Mouse (Mus musculus): ENCODE results near the gene Nppb. TPM values are rescaled to one million over a fixed set of nuclear protein-coding genes. Genes with fewer than 3 reads are reported as not detected.

Nppb gene
- total and polyA plus RNA-seq, 2 experiments from 2014 or later, result 473 to 831 TPM

- TF ChIP-seq CTCF (IDR thresholded peaks at IDR 0.05; ENCODE audit: low read depth) (no peak), EP300 (IDR thresholded peaks at IDR 0.05; ENCODE audit: low read depth) (no peak)
- ATAC-seq (ENCODE audit: insufficient read depth, low read depth) (no peak), DNase-seq (ENCODE audit: low spot score) (no peak)
- H3K36me3 ChIP-seq (replicated peaks; ENCODE audit: control insufficient read depth, insufficient read depth, low read length), result no peaks in the 10 kb centered on the region
- 76% methylated on average over 4 of the region's 4 CpGs for WGBS
- H3K4me2 ChIP-seq (ENCODE audit: low read depth, low read length), result no peak overlapping the region
- no peak overlapping the region for H3K9ac ChIP-seq (replicated peaks; ENCODE audit: low read depth, low read length)
- H3K4me3 ChIP-seq (ENCODE audit: low read depth, low read length), result no peak overlapping the region
- H3K9me3 ChIP-seq (replicated peaks; ENCODE audit: control insufficient read depth, low read length), result 0 out of 2 replicates have a peak, but pooled peaks cover 3% of the 10 kb centered on the region
- no peaks in the 10 kb centered on the region for H3K27me3 ChIP-seq (ENCODE audit: control insufficient read depth, insufficient read depth, low read length)
- H3K4me1 ChIP-seq (ENCODE audit: control insufficient read depth, insufficient read depth), result peaks cover 7% of the 10 kb centered on the region
- H3K27ac ChIP-seq (ENCODE audit: low read depth), result no peak overlapping the region
Observed at GRCm38 (mm10) chr4:147977726-147978125, 7.9 kb upstream of the Nppb start.

- peaks cover 7% of the 10 kb centered on the region for H3K4me1 ChIP-seq (ENCODE audit: control insufficient read depth, insufficient read depth)
- ATAC-seq (ENCODE audit: insufficient read depth, low read depth) (no peak), DNase-seq (ENCODE audit: low spot score) (no peak)
- no peak overlapping the region for H3K4me3 ChIP-seq (ENCODE audit: low read depth, low read length)
- no peak overlapping the region for H3K4me2 ChIP-seq (ENCODE audit: low read depth, low read length)
- H3K27ac ChIP-seq (ENCODE audit: low read depth), result peak overlapping the region; percentile 83; the same call in 1 of the 2 replicates
- H3K9ac ChIP-seq (replicated peaks; ENCODE audit: low read depth, low read length), result no peak overlapping the region
- no peak for TF ChIP-seq EP300 (IDR thresholded peaks at IDR 0.05; ENCODE audit: low read depth)
- no peak for TF ChIP-seq CTCF (IDR thresholded peaks at IDR 0.05; ENCODE audit: low read depth)
- 0 out of 2 replicates have a peak, but pooled peaks cover 3% of the 10 kb centered on the region for H3K9me3 ChIP-seq (replicated peaks; ENCODE audit: control insufficient read depth, low read length)
- H3K27me3 ChIP-seq (ENCODE audit: control insufficient read depth, insufficient read depth, low read length), result no peaks in the 10 kb centered on the region
- 87% methylated on average over 6 of the region's 6 CpGs for WGBS
- H3K36me3 ChIP-seq (replicated peaks; ENCODE audit: control insufficient read depth, insufficient read depth, low read length), result no peaks in the 10 kb centered on the region
Observed at GRCm38 (mm10) chr4:147978391-147978790, 7.2 kb upstream of the Nppb start.

GRCm38 (mm10) chr4:147979441-147979860 lies 6.1 kb upstream of the Nppb start:
- Histone ChIP-seq H3K27ac (ENCODE audit: low read depth) (peak overlapping the region; percentile 83), H3K9ac (replicated peaks; ENCODE audit: low read depth, low read length) (no peak overlapping the region), H3K4me2 (ENCODE audit: low read depth, low read length) (no peak overlapping the region), H3K27me3 (ENCODE audit: control insufficient read depth, insufficient read depth, low read length) (no peaks in the 10 kb centered on the region), H3K4me3 (ENCODE audit: low read depth, low read length) (no peak overlapping the region), H3K36me3 (replicated peaks; ENCODE audit: control insufficient read depth, insufficient read depth, low read length) (no peaks in the 10 kb centered on the region), H3K9me3 (replicated peaks; ENCODE audit: control insufficient read depth, low read length) (0 out of 2 replicates have a peak, but pooled peaks cover 3% of the 10 kb centered on the region), H3K4me1 (ENCODE audit: control insufficient read depth, insufficient read depth) (peaks cover 7% of the 10 kb centered on the region)
- TF ChIP-seq EP300 (IDR thresholded peaks at IDR 0.05; ENCODE audit: low read depth) (peak; percentile 98), CTCF (IDR thresholded peaks at IDR 0.05; ENCODE audit: low read depth) (no peak)
- 28% methylated on average over 7 of the region's 7 CpGs for WGBS
- DNase-seq (ENCODE audit: low spot score) (peak; percentile 89), ATAC-seq (ENCODE audit: insufficient read depth, low read depth) (peak; percentile 94)

GRCm38 (mm10) chr4:147993571-147994095 lies 8.0 kb downstream of the Nppb start:
- Histone ChIP-seq H3K4me2 (ENCODE audit: low read depth, low read length) (no peak overlapping the region), H3K9ac (replicated peaks; ENCODE audit: low read depth, low read length) (no peak overlapping the region), H3K4me1 (ENCODE audit: control insufficient read depth, insufficient read depth) (0 out of 2 replicates have a peak, but pooled peaks cover under 1% of the 10 kb centered on the region), H3K9me3 (replicated peaks; ENCODE audit: control insufficient read depth, low read length) (no peaks in the 10 kb centered on the region), H3K36me3 (replicated peaks; ENCODE audit: control insufficient read depth, insufficient read depth, low read length) (no peaks in the 10 kb centered on the region), H3K27ac (ENCODE audit: low read depth) (no peak overlapping the region), H3K4me3 (ENCODE audit: low read depth, low read length) (no peak overlapping the region), H3K27me3 (ENCODE audit: control insufficient read depth, insufficient read depth, low read length) (no peaks in the 10 kb centered on the region)
- TF ChIP-seq CTCF (IDR thresholded peaks at IDR 0.05; ENCODE audit: low read depth) (no peak), EP300 (IDR thresholded peaks at IDR 0.05; ENCODE audit: low read depth) (no peak)
- 65% methylated on average over 7 of the region's 7 CpGs for WGBS
- ATAC-seq (ENCODE audit: insufficient read depth, low read depth) (no peak), DNase-seq (ENCODE audit: low spot score) (no peak)

- no peak for ATAC-seq (ENCODE audit: insufficient read depth, low read depth)
- H3K9ac ChIP-seq (replicated peaks; ENCODE audit: low read depth, low read length), result no peak overlapping the region
- peaks cover 16% of the 10 kb centered on the region for H3K4me1 ChIP-seq (ENCODE audit: control insufficient read depth, insufficient read depth)
- WGBS, result 80% methylated on average over 3 of the region's 3 CpGs
- no peak overlapping the region for H3K4me2 ChIP-seq (ENCODE audit: low read depth, low read length)
- no peaks in the 10 kb centered on the region for H3K27me3 ChIP-seq (ENCODE audit: control insufficient read depth, insufficient read depth, low read length)
- H3K4me3 ChIP-seq (ENCODE audit: low read depth, low read length), result no peak overlapping the region
- TF ChIP-seq CTCF (IDR thresholded peaks at IDR 0.05; ENCODE audit: low read depth), result no peak
- no peak for TF ChIP-seq EP300 (IDR thresholded peaks at IDR 0.05; ENCODE audit: low read depth)
- no peak for DNase-seq (ENCODE audit: low spot score)
- H3K27ac ChIP-seq (ENCODE audit: low read depth), result no peak overlapping the region
- no peaks in the 10 kb centered on the region for H3K9me3 ChIP-seq (replicated peaks; ENCODE audit: control insufficient read depth, low read length)
- H3K36me3 ChIP-seq (replicated peaks; ENCODE audit: control insufficient read depth, insufficient read depth, low read length), result no peaks in the 10 kb centered on the region
Observed at GRCm38 (mm10) chr4:147995311-147995710, 9.7 kb downstream of the Nppb start.

All from heart, postnatal 0 days (tissue).